Mouse (Mus musculus) myocyte (in vitro differentiated cells): Measurements from ENCODE around the gene Vapb. TPM values are rescaled to one million over a fixed set of nuclear protein-coding genes. Genes with fewer than 3 reads are reported as not detected.
A peak's percentile ranks its signal among the peaks of the same experiment; 100 is the strongest.

Experiments
- H3K27me3 ChIP-seq: one replicate; pipeline ENCODE4 v1.6.1; 2011; ENCODE audit not compliant: control insufficient read depth, insufficient read depth, insufficient read length
- H3K36me3 ChIP-seq: one replicate; pipeline ENCODE4 v1.6.1; 2011; ENCODE audit not compliant: control insufficient read depth, insufficient read depth
- H3K4me2 ChIP-seq: one replicate; pipeline ENCODE4 v1.6.1; 2011; ENCODE audit warnings: low read depth, control low read depth
- H3K4me3 ChIP-seq: one replicate; pipeline ENCODE4 v1.5.1; 2011; ENCODE audit warnings: mild to moderate bottlenecking, control low read depth, moderate library complexity
- H3K79me2 ChIP-seq: one replicate; pipeline ENCODE4 v1.6.1; 2011; ENCODE audit not compliant: control insufficient read depth, insufficient read depth
- H3ac ChIP-seq: one replicate; pipeline ENCODE4 v1.6.1; 2011; ENCODE audit not compliant: control insufficient read depth, insufficient read length
- CEBPB ChIP-seq: IDR thresholded peaks from 2 replicates; pipeline ENCODE4 v1.6.1; 2011; ENCODE audit warnings: mild to moderate bottlenecking, moderate library complexity; ENCODE audit not compliant: poor library complexity, insufficient read depth, severe bottlenecking
- E2F4 ChIP-seq: IDR thresholded peaks from one replicate; pipeline ENCODE4 v1.6.1; 2011; ENCODE audit warnings: mild to moderate bottlenecking, control low read depth, moderate library complexity; ENCODE audit not compliant: insufficient read depth
- MAX ChIP-seq: IDR thresholded peaks from one replicate; pipeline ENCODE4 v1.6.1; 2011; ENCODE audit warnings: low read depth, mild to moderate bottlenecking, control low read depth
- MYOD1 ChIP-seq, 3 experiments: IDR thresholded peaks; one replicate each; pipeline ENCODE4 v1.6.1; 2011; ENCODE audit warnings: control low read depth in 2 of 3, low read depth in 2 of 3, mild to moderate bottlenecking in 2 of 3, moderate library complexity in 1 of 3; ENCODE audit not compliant: insufficient read length in 2 of 3, control insufficient read depth in 1 of 3
- MYOG ChIP-seq, 3 experiments: IDR thresholded peaks; one replicate each; pipeline ENCODE4 v1.6.1; 2011; ENCODE audit warnings: control low read depth in 2 of 3, low read depth in 2 of 3, mild to moderate bottlenecking in 2 of 3; ENCODE audit not compliant: insufficient read length in 2 of 3, control insufficient read depth in 1 of 3, insufficient read depth in 1 of 3
- POLR2A ChIP-seq: IDR thresholded peaks from one replicate; pipeline ENCODE4 v1.6.1; 2011; ENCODE audit warnings: low read depth, mild to moderate bottlenecking, control low read depth, moderate library complexity; ENCODE audit not compliant: insufficient read length
- POLR2AphosphoS2 ChIP-seq: IDR thresholded peaks from one replicate; pipeline ENCODE4 v1.6.1; 2011; ENCODE audit warnings: low read depth, control low read depth; ENCODE audit not compliant: insufficient read length
- REST ChIP-seq: IDR thresholded peaks from one replicate; pipeline ENCODE4 v1.6.1; 2011; ENCODE audit warnings: mild to moderate bottlenecking, control low read depth, moderate library complexity; ENCODE audit not compliant: insufficient read depth, insufficient read length
- SRF ChIP-seq: IDR thresholded peaks from one replicate; pipeline ENCODE4 v1.6.1; 2011; ENCODE audit warnings: low read depth; ENCODE audit not compliant: control insufficient read depth, insufficient read length
- TCF12 ChIP-seq: IDR thresholded peaks from one replicate; pipeline ENCODE4 v1.6.1; 2011; ENCODE audit warnings: mild to moderate bottlenecking, control low read depth; ENCODE audit not compliant: poor library complexity, insufficient read depth, severe bottlenecking
- TCF3 ChIP-seq: IDR thresholded peaks from one replicate; pipeline ENCODE4 v1.6.1; 2011; ENCODE audit warnings: low read depth, control low read depth; ENCODE audit not compliant: insufficient read length
- USF1 ChIP-seq: IDR thresholded peaks from one replicate; pipeline ENCODE4 v1.6.1; 2011; ENCODE audit warnings: low read depth, mild to moderate bottlenecking, control low read depth, moderate library complexity
- polyA plus RNA-seq: library from polyadenylated mRNA; unstranded; fragments of >200 nt; fragmentation: generic; extraction: Trizol; gene quantifications from one replicate; pipeline ENCODE4 v1.2.1, GENCODE M21; 2012; ENCODE audit warnings: missing spikeins

Gene Vapb
- polyA plus RNA-seq, 1 experiment = 53.8 TPM

- Histone ChIP-seq H3K4me2 (no peak overlapping the region), H3ac (no peak overlapping the region)
- TF ChIP-seq MAX = no peak
- TF ChIP-seq MYOG (IDR thresholded peaks at IDR 0.05; ENCODE audit: control insufficient read depth in 1 of 3, insufficient read depth in 1 of 3, insufficient read length in 2 of 3, low read depth in 2 of 3) = no peak
- TF ChIP-seq E2F4 = no peak
- TF ChIP-seq POLR2AphosphoS2 = no peak
- TF ChIP-seq POLR2A = no peak
- TF ChIP-seq CEBPB = no peak
- TF ChIP-seq TCF3 = no peak
- no peak for TF ChIP-seq MYOD1 (IDR thresholded peaks at IDR 0.05; ENCODE audit: control insufficient read depth in 1 of 3, insufficient read length in 2 of 3, low read depth in 2 of 3)
- TF ChIP-seq REST = no peak
- TF ChIP-seq USF1 = no peak
- TF ChIP-seq SRF = no peak
- no peak for TF ChIP-seq TCF12
Measured at GRCm38 (mm10) chr2:173734426-173734825, 2.9 kb upstream of the Vapb start.

GRCm38 (mm10) chr2:173738232-173738631 lies 921 bp downstream of the Vapb start:
- no peaks in the 10 kb centered on the region for H3K27me3 ChIP-seq
- no peaks in the 10 kb centered on the region for H3K36me3 ChIP-seq
- H3K4me2 ChIP-seq = peak overlapping the region; percentile 77
- H3ac ChIP-seq = peak overlapping the region; percentile 29
- peak overlapping the region; percentile 60 for H3K4me3 ChIP-seq
- peaks cover 58% of the 10 kb centered on the region for H3K79me2 ChIP-seq
- TF ChIP-seq TCF12 = no peak
- no peak for TF ChIP-seq POLR2A
- TF ChIP-seq E2F4 = no peak
- no peak for TF ChIP-seq USF1
- no peak for TF ChIP-seq SRF
- no peak for TF ChIP-seq MAX
- no peak for TF ChIP-seq POLR2AphosphoS2
- TF ChIP-seq TCF3 = no peak
- no peak for TF ChIP-seq REST
- TF ChIP-seq MYOG (IDR thresholded peaks at IDR 0.05; ENCODE audit: control insufficient read depth in 1 of 3, insufficient read depth in 1 of 3, insufficient read length in 2 of 3, low read depth in 2 of 3) = no peak
- TF ChIP-seq CEBPB = no peak
- no peak for TF ChIP-seq MYOD1 (IDR thresholded peaks at IDR 0.05; ENCODE audit: control insufficient read depth in 1 of 3, insufficient read length in 2 of 3, low read depth in 2 of 3)

More at GRCm38 (mm10) chr2:173734426-173734825, 2.9 kb upstream of the Vapb start:
- H3K27me3 ChIP-seq = no peaks in the 10 kb centered on the region
- H3K36me3 ChIP-seq = no peaks in the 10 kb centered on the region
- peaks cover 20% of the 10 kb centered on the region for H3K79me2 ChIP-seq
- no peak overlapping the region for H3K4me3 ChIP-seq

GRCm38 (mm10) chr2:173739107-173739506 lies 1.8 kb downstream of the Vapb start:
- H3K79me2 ChIP-seq = peaks cover 66% of the 10 kb centered on the region
- H3K27me3 ChIP-seq = no peaks in the 10 kb centered on the region
- H3K4me3 ChIP-seq = peak overlapping the region; percentile 60
- no peak overlapping the region for H3ac ChIP-seq
- peak; percentile 70; the same call in 1 of the 2 replicates for TF ChIP-seq CEBPB
- no peak for TF ChIP-seq POLR2AphosphoS2
- TF ChIP-seq SRF = no peak
- TF ChIP-seq TCF3 = no peak
- no peak overlapping the region for H3K4me2 ChIP-seq
- H3K36me3 ChIP-seq = no peaks in the 10 kb centered on the region

- no peak overlapping the region for H3K4me3 ChIP-seq
- peaks cover 96% of the 10 kb centered on the region for H3K79me2 ChIP-seq
- no peak overlapping the region for H3K4me2 ChIP-seq
- TF ChIP-seq TCF12 = no peak
- TF ChIP-seq MAX = no peak
- no peak for TF ChIP-seq MYOG (IDR thresholded peaks at IDR 0.05; ENCODE audit: control insufficient read depth in 1 of 3, insufficient read depth in 1 of 3, insufficient read length in 2 of 3, low read depth in 2 of 3)
- no peak for TF ChIP-seq CEBPB
- no peak for TF ChIP-seq POLR2AphosphoS2
- TF ChIP-seq REST = no peak
- no peak for TF ChIP-seq TCF3
- no peak for TF ChIP-seq SRF
- no peak for TF ChIP-seq E2F4
- no peak for TF ChIP-seq MYOD1 (IDR thresholded peaks at IDR 0.05; ENCODE audit: control insufficient read depth in 1 of 3, insufficient read length in 2 of 3, low read depth in 2 of 3)
- no peak for TF ChIP-seq POLR2A
- TF ChIP-seq USF1 = no peak
- no peaks in the 10 kb centered on the region for H3K27me3 ChIP-seq
- no peaks in the 10 kb centered on the region for H3K36me3 ChIP-seq
- H3ac ChIP-seq = no peak overlapping the region
Measured at GRCm38 (mm10) chr2:173742090-173742489, 4.8 kb downstream of the Vapb start.

GRCm38 (mm10) chr2:173742744-173743143 lies 5.4 kb downstream of the Vapb start:
- H3K36me3 ChIP-seq = no peaks in the 10 kb centered on the region
- no peak overlapping the region for H3K4me2 ChIP-seq
- H3K4me3 ChIP-seq = no peak overlapping the region
- no peak overlapping the region for H3ac ChIP-seq
- TF ChIP-seq POLR2A = no peak
- TF ChIP-seq TCF12 = no peak
- TF ChIP-seq CEBPB = no peak
- no peak for TF ChIP-seq USF1
- TF ChIP-seq MYOG (IDR thresholded peaks at IDR 0.05; ENCODE audit: control insufficient read depth in 1 of 3, insufficient read depth in 1 of 3, insufficient read length in 2 of 3, low read depth in 2 of 3) = no peak
- TF ChIP-seq MAX = no peak
- no peak for TF ChIP-seq MYOD1 (IDR thresholded peaks at IDR 0.05; ENCODE audit: control insufficient read depth in 1 of 3, insufficient read length in 2 of 3, low read depth in 2 of 3)
- no peak for TF ChIP-seq REST
- no peak for TF ChIP-seq E2F4
- no peak for TF ChIP-seq POLR2AphosphoS2
- TF ChIP-seq TCF3 = no peak
- no peak for TF ChIP-seq SRF
- peaks cover 100% of the 10 kb centered on the region for H3K79me2 ChIP-seq
- H3K27me3 ChIP-seq = no peaks in the 10 kb centered on the region
